Mouse (Mus musculus): Measurements from ENCODE around the gene Vegfd. TPM values are rescaled to one million over a fixed set of nuclear protein-coding genes. Genes with fewer than 3 reads are reported as not detected.

Gene Vegfd
- polyA plus RNA-seq, 1 experiment from 2014 or later: 2.2 TPM

- peak overlapping the region; percentile 75 for H3K27ac ChIP-seq (ENCODE audit: poor library complexity, severe bottlenecking)
- H3K4me2 ChIP-seq: no peak overlapping the region
Observed at GRCm38 (mm10) chrX:164440703-164441102, 67.5 kb downstream of the Vegfd start.

DNA sequence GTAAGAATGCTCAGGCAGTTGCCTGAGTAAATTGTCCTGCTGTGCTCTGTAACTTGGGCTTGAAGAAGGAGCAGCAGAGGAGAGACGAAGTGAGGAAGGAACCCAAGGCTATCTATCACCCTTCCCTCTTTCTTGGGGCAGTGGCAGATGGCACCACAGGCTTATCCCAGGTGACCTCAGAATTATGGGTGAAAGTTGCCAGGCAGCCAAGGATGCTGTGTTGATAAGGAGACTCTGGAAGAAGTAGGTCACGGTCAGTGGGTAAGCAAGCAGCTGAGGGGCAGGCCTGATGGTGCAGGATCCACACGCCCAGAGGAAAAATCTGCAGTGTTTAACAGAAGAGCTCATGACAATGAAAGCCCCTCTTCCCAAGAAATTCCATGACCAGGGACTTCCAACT lies 68.1 kb downstream of the Vegfd start:
- 0 out of 2 replicates have a peak, but pooled peaks cover 5% of the 10 kb centered on the region for H3K4me1 ChIP-seq (replicated peaks)
- H3K9me3 ChIP-seq (replicated peaks): no peaks in the 10 kb centered on the region
- ATAC-seq (ENCODE audit: insufficient number of reproducible peaks, low FRiP score): no peak
- no peaks in the 10 kb centered on the region for H3K36me3 ChIP-seq
- H3K4me2 ChIP-seq: no peak overlapping the region
- WGBS: 78% methylated on average over 3 of the region's 3 CpGs
- H3K4me3 ChIP-seq: no peak overlapping the region
- H3K27ac ChIP-seq (ENCODE audit: poor library complexity, severe bottlenecking): no peak overlapping the region
- H3K27me3 ChIP-seq (replicated peaks): no peaks in the 10 kb centered on the region
- no peak overlapping the region for H3K9ac ChIP-seq

More at GRCm38 (mm10) chrX:164440703-164441102, 67.5 kb downstream of the Vegfd start:
- Histone ChIP-seq H3K4me1 (replicated peaks) (0 out of 2 replicates have a peak, but pooled peaks cover 5% of the 10 kb centered on the region), H3K27me3 (replicated peaks) (no peaks in the 10 kb centered on the region), H3K9me3 (replicated peaks) (no peaks in the 10 kb centered on the region), H3K9ac (no peak overlapping the region), H3K36me3 (no peaks in the 10 kb centered on the region), H3K4me3 (no peak overlapping the region)
- 64% methylated on average over 3 of the region's 3 CpGs for WGBS
- no peak for ATAC-seq (ENCODE audit: insufficient number of reproducible peaks, low FRiP score)

GRCm38 (mm10) chrX:164445601-164446000 lies 72.4 kb downstream of the Vegfd start:
- 73% methylated on average over 12 of the region's 12 CpGs for WGBS
- no peak for ATAC-seq (ENCODE audit: insufficient number of reproducible peaks, low FRiP score)
- no peaks in the 10 kb centered on the region for H3K9me3 ChIP-seq (replicated peaks)
- no peak overlapping the region for H3K27ac ChIP-seq (ENCODE audit: poor library complexity, severe bottlenecking)
- H3K4me2 ChIP-seq: no peak overlapping the region
- H3K4me1 ChIP-seq (replicated peaks): 0 out of 2 replicates have a peak, but pooled peaks cover 5% of the 10 kb centered on the region
- H3K4me3 ChIP-seq: no peak overlapping the region
- H3K27me3 ChIP-seq (replicated peaks): no peaks in the 10 kb centered on the region
- no peak overlapping the region for H3K9ac ChIP-seq
- no peaks in the 10 kb centered on the region for H3K36me3 ChIP-seq

GRCm38 (mm10) chrX:164446106-164446551 lies 73.0 kb downstream of the Vegfd start:
- 0 out of 2 replicates have a peak, but pooled peaks cover 4% of the 10 kb centered on the region for H3K4me1 ChIP-seq (replicated peaks)
- H3K9me3 ChIP-seq (replicated peaks): no peaks in the 10 kb centered on the region
- no peak overlapping the region for H3K4me2 ChIP-seq
- ATAC-seq (ENCODE audit: insufficient number of reproducible peaks, low FRiP score): no peak
- H3K27ac ChIP-seq (ENCODE audit: poor library complexity, severe bottlenecking): no peak overlapping the region
- 77% methylated on average over 10 of the region's 10 CpGs for WGBS
- no peak overlapping the region for H3K9ac ChIP-seq
- H3K27me3 ChIP-seq (replicated peaks): 0 out of 2 replicates have a peak, but pooled peaks cover 3% of the 10 kb centered on the region
- no peak overlapping the region for H3K4me3 ChIP-seq
- H3K36me3 ChIP-seq: no peaks in the 10 kb centered on the region

- ATAC-seq (ENCODE audit: insufficient number of reproducible peaks, low FRiP score): no peak
- Histone ChIP-seq H3K9ac (no peak overlapping the region), H3K27ac (ENCODE audit: poor library complexity, severe bottlenecking) (no peak overlapping the region), H3K4me3 (no peak overlapping the region), H3K4me2 (no peak overlapping the region), H3K27me3 (replicated peaks) (0 out of 2 replicates have a peak, but pooled peaks cover 3% of the 10 kb centered on the region), H3K9me3 (replicated peaks) (no peaks in the 10 kb centered on the region), H3K4me1 (replicated peaks) (0 out of 2 replicates have a peak, but pooled peaks cover 3% of the 10 kb centered on the region), H3K36me3 (no peaks in the 10 kb centered on the region)
- 75% methylated on average over 9 of the region's 9 CpGs for WGBS
Observed at GRCm38 (mm10) chrX:164446835-164447681, 73.9 kb downstream of the Vegfd start.

- Histone ChIP-seq H3K36me3 (no peaks in the 10 kb centered on the region), H3K9me3 (replicated peaks) (no peaks in the 10 kb centered on the region), H3K4me2 (no peak overlapping the region), H3K4me3 (no peak overlapping the region), H3K9ac (no peak overlapping the region), H3K4me1 (replicated peaks) (0 out of 2 replicates have a peak, but pooled peaks cover 3% of the 10 kb centered on the region), H3K27me3 (replicated peaks) (0 out of 2 replicates have a peak, but pooled peaks cover 3% of the 10 kb centered on the region), H3K27ac (ENCODE audit: poor library complexity, severe bottlenecking) (no peak overlapping the region)
- 62% methylated on average over 2 of the region's 2 CpGs for WGBS
- ATAC-seq (ENCODE audit: insufficient number of reproducible peaks, low FRiP score): no peak
Observed at GRCm38 (mm10) chrX:164447682-164448071, 74.5 kb downstream of the Vegfd start.

DNA sequence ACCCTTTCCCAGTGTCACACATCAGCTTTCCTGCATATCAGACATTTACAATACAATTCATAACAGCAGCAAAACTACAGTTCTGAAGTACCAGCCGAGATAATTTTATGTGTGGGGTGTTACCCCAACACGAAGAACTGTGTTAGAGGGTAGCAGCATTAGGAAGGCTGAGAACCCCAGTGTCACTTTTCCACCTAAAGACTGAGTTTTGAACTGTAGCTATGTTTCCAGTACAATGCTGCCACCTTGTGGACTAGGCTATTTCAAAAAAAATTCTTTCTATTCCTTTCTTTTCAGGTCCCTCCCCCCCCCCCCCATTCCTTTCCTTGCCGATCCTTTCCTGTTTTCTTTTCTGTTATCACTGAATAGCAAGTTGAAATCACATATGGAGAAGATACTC lies 76.0 kb downstream of the Vegfd start:
- no peak for ATAC-seq (ENCODE audit: insufficient number of reproducible peaks, low FRiP score)
- H3K27ac ChIP-seq (ENCODE audit: poor library complexity, severe bottlenecking): no peak overlapping the region
- no peak overlapping the region for H3K4me2 ChIP-seq
- H3K9me3 ChIP-seq (replicated peaks): no peaks in the 10 kb centered on the region
- H3K4me1 ChIP-seq (replicated peaks): no peaks in the 10 kb centered on the region
- H3K9ac ChIP-seq: no peak overlapping the region
- 22% methylated on average over 3 of the region's 3 CpGs for WGBS
- no peaks in the 10 kb centered on the region for H3K36me3 ChIP-seq
- H3K4me3 ChIP-seq: no peak overlapping the region
- 0 out of 2 replicates have a peak, but pooled peaks cover 3% of the 10 kb centered on the region for H3K27me3 ChIP-seq (replicated peaks)

Other genes with a start within 250 kb of the Vegfd start
- gene Ace2, start 234.0 kb upstream of the Vegfd start, polyA plus RNA-seq (2016; fragmentation: Nextera tagmentation; extraction: Ambion mirVana): 0.17 and 0.18 TPM in 2 replicates
- 8.7 and 8.8 TPM in 2 replicates for gene Bmx, start 115.2 kb upstream of the Vegfd start, polyA plus RNA-seq (2016; fragmentation: Nextera tagmentation; extraction: Ambion mirVana)
- gene Pir, start 104.0 kb upstream of the Vegfd start, polyA plus RNA-seq (2016; fragmentation: Nextera tagmentation; extraction: Ambion mirVana): 9.2 and 9.9 TPM in 2 replicates
- 11.9 TPM in 2 replicates for gene Piga, start 46.4 kb downstream of the Vegfd start, polyA plus RNA-seq (2016; fragmentation: Nextera tagmentation; extraction: Ambion mirVana)
- 7.1 and 7.7 TPM in 2 replicates for gene Asb11, start 63.6 kb downstream of the Vegfd start, polyA plus RNA-seq (2016; fragmentation: Nextera tagmentation; extraction: Ambion mirVana)
- gene Asb9, start 132.9 kb downstream of the Vegfd start, polyA plus RNA-seq (2016; fragmentation: Nextera tagmentation; extraction: Ambion mirVana): not detected in 2 replicates